Mouse (Mus musculus): ENCODE results near the gene Ptov1.

DNA sequence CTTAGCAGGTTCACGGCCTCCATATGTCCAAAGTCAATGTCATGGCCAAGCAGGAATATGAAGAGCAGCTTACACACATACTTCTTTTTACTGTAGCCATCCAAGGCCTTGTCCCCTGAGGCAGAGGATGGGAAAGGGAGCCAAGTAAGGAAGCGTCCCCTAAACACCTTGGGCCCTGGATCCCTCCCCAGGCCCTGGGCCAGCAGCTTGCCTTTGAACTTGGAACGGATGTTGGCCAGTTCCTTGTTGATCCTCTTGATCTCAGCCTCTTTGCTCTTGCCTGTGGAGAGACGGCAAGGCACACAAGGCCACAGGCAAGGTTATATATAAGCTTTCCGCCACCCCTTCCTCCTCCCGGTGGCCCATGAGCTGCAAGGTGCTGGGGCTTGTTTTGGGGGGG lies 46.6 kb upstream of the Ptov1 start:
- TF ChIP-seq CTCF (IDR thresholded peaks at IDR 0.05): no peak
- no peak for TF ChIP-seq EP300 (IDR thresholded peaks at IDR 0.05)
